Mouse (Mus musculus): ENCODE measurements around the gene A930004D18Rik.
"Not testable (repeated sequence)": the region's sequence is repeated elsewhere in the genome, so short reads cannot be mapped to it uniquely, and the experiment has no call there.

The A930004D18Rik gene

DNA sequence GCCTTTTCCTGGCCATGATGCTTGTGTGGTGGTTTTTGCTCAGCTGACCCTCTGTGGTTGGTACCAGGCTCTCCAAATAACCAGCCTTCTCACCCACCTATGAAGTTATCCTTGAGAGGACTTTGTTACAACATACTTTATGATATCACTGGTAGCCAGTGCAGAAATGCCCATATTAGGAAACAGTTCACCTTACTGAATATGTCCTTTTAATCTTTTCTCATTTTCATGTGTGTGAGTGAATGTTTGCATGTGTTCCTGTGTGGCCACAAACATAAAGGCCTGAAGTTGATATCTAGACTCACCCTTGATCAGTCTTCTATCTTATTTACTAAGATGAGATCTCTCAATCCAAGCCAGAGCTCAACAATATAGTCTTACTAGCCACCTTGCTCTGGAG lies 40.7 kb downstream of the A930004D18Rik start, which contains the start of gene H2al2a:
TSS of gene H2al2a (minus strand) at position 101 of the 400 bp plus-strand sequence.
- DNase-seq: no peak

- no peak for DNase-seq
These were observed 48.0 kb downstream of the A930004D18Rik start for GRCm38 (mm10) chr2:17989562-17989961.

DNA sequence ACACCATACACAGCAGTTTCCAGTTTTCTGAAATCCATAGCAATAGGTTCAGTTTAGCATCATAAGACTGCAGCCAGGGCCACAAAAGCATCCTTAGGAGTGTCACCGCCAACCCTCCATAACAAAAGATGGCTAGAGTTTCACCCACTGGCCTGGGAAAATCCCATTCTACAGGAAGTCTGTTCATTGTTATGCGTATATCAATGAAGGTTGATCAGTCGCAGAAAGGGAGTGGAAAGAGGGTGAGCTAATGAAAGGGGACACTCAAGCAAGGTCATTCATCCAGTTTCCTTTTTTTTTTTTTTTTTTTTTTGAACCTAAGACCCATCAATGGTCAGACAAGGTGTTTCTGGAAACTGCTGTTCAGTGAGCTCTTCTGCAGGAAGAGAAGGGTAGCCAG lies 48.4 kb downstream of the A930004D18Rik start:
- no peak for DNase-seq

- DNase-seq: no peak
These were observed 50.8 kb downstream of the A930004D18Rik start for GRCm38 (mm10) chr2:17986694-17987093.

DNA sequence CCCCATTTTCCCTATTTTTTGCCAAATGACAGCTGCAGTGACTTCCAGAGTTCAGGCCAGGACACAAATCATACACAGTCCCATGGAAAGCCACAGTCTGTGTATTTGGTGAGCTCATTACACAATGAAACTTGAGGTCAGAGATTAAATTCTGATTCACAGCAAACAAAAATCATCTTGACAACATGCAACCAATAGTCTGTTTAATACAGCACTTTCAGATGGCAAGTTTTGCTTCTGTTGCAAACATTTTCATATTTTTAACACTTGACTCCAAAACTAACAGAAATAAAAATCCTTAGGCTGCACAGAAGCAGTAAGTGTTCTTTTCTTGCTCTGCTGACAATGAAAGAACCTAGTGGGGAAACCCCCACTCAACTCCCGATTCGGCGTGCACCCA lies 52.8 kb downstream of the A930004D18Rik start:
- DNase-seq: no peak

- DNase-seq: no peak
These were observed 54.8 kb downstream of the A930004D18Rik start for GRCm38 (mm10) chr2:17982747-17983146.

- no peak for DNase-seq
These were observed 58.8 kb downstream of the A930004D18Rik start for GRCm38 (mm10) chr2:17978706-17979105.

DNA sequence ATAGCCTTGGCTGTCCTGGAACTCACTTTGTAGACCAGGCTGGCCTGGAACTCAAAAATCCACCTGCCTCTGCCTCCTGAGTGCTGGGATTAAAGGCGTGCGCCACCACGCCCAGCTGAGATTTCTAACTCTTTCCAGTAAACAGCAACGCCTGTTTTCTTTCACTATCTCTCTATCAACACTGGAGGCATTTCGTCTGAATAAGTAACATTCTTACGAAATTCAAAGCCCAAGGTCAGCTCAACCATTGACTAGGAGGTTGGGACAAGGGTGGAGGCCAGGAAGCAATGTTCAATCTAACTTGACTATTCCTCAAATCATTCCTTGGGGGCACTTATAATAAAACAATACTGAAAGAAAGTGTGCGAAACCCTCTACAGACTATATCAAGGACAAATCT lies 59.3 kb downstream of the A930004D18Rik start:
- not testable (repeated sequence) for DNase-seq

- DNase-seq: not testable (repeated sequence)
These were observed 59.9 kb downstream of the A930004D18Rik start for GRCm38 (mm10) chr2:17977645-17978044.

GRCm38 (mm10) chr2:17975601-17976327 lies 61.8 kb downstream of the A930004D18Rik start:
- DNase-seq: no peak
